Mouse (Mus musculus) heart, embryonic 10.5 days (tissue): Measurements from ENCODE around the gene Rai14. TPM values are rescaled to one million over a fixed set of nuclear protein-coding genes. Genes with fewer than 3 reads are reported as not detected.

Experiments used
- DNase-seq: peaks from one replicate; pipeline ENCODE4 v3.0.0-alpha.2; 2017; ENCODE audit warnings: low spot score
- H3K27ac ChIP-seq: fragments of 300-500 bp; sonication (generic); 2 replicates; pipeline ENCODE4 v1.5.1; 2016; ENCODE audit warnings: mild to moderate bottlenecking
- H3K27me3 ChIP-seq: fragments of 300-500 bp; sonication (generic); 2 replicates; pipeline ENCODE4 v1.6.1; 2016; ENCODE audit warnings: mild to moderate bottlenecking; ENCODE audit not compliant: poor library complexity, insufficient read depth, severe bottlenecking
- H3K36me3 ChIP-seq: fragments of 300-500 bp; sonication (generic); 2 replicates; pipeline ENCODE4 v1.6.1; 2016; ENCODE audit warnings: mild to moderate bottlenecking, moderate library complexity
- H3K4me1 ChIP-seq: fragments of 300-500 bp; sonication (generic); 2 replicates; pipeline ENCODE4 v1.6.1; 2016; ENCODE audit warnings: mild to moderate bottlenecking
- H3K4me3 ChIP-seq: fragments of 300-500 bp; sonication (generic); 2 replicates; pipeline ENCODE4 v1.5.1; 2016; ENCODE audit warnings: mild to moderate bottlenecking, moderate library complexity
- H3K9me3 ChIP-seq: fragments of 300-500 bp; sonication (generic); 2 replicates; pipeline ENCODE4 v1.6.1; 2016; ENCODE audit warnings: mild to moderate bottlenecking, moderate library complexity
- WGBS: fragments of 180-500 bp; shearing (Covaris S2); methylation state at CpG from one replicate; pipeline ENCODE4 v1.1.7; 2016; 5-methylcytosine and 5-hydroxymethylcytosine counted together
- polyA plus RNA-seq: library from polyadenylated mRNA; unstranded; fragments of >200 nt; fragmentation: Nextera tagmentation; extraction: Ambion mirVana; gene quantifications from 2 replicates; pipeline ENCODE4 v1.2.1, GENCODE M21; 2016

Gene Rai14
- polyA plus RNA-seq, 1 experiment from 2014 or later: 34.4 TPM

- DNase-seq: no peak
- no peak overlapping the region for H3K27ac ChIP-seq
- H3K4me1 ChIP-seq: peaks cover 18% of the 10 kb centered on the region
- H3K4me3 ChIP-seq: no peak overlapping the region
- peaks cover 9% of the 10 kb centered on the region; the same call in 1 of the 2 replicates for H3K27me3 ChIP-seq
- H3K9me3 ChIP-seq: 0 out of 2 replicates have a peak, but pooled peaks cover 3% of the 10 kb centered on the region
- H3K36me3 ChIP-seq: peaks cover 3% of the 10 kb centered on the region; the same call in 1 of the 2 replicates
- 69% methylated on average over 3 of the region's 3 CpGs for WGBS
Measured at GRCm38 (mm10) chr15:10719511-10719910, 5.1 kb upstream of the Rai14 start.

GRCm38 (mm10) chr15:10718763-10719162 lies 4.3 kb upstream of the Rai14 start:
- Histone ChIP-seq H3K27me3 (peaks cover 9% of the 10 kb centered on the region; the same call in 1 of the 2 replicates), H3K4me1 (peaks cover 16% of the 10 kb centered on the region), H3K4me3 (no peak overlapping the region), H3K9me3 (0 out of 2 replicates have a peak, but pooled peaks cover 3% of the 10 kb centered on the region), H3K36me3 (peaks cover 3% of the 10 kb centered on the region; the same call in 1 of the 2 replicates), H3K27ac (no peak overlapping the region)
- WGBS: 87% methylated on average over 10 of the region's 10 CpGs
- no peak for DNase-seq

- peaks cover 18% of the 10 kb centered on the region; the same call in 1 of the 2 replicates for H3K27me3 ChIP-seq
- H3K27ac ChIP-seq: no peak overlapping the region
- no peak for DNase-seq
- H3K9me3 ChIP-seq: 0 out of 2 replicates have a peak, but pooled peaks cover 3% of the 10 kb centered on the region
- 95% methylated on average over 1 of the region's 1 CpGs for WGBS
- no peak overlapping the region for H3K4me3 ChIP-seq
- peaks cover 3% of the 10 kb centered on the region; the same call in 1 of the 2 replicates for H3K36me3 ChIP-seq
- peaks cover 12% of the 10 kb centered on the region; the same call in 1 of the 2 replicates for H3K4me1 ChIP-seq
Measured at GRCm38 (mm10) chr15:10717284-10717683, 2.9 kb upstream of the Rai14 start.

- no peak for DNase-seq
- Histone ChIP-seq H3K27me3 (peaks cover 27% of the 10 kb centered on the region; the same call in 1 of the 2 replicates), H3K36me3 (peaks cover 3% of the 10 kb centered on the region; the same call in 1 of the 2 replicates), H3K27ac (no peak overlapping the region), H3K4me1 (peaks cover 12% of the 10 kb centered on the region; the same call in 1 of the 2 replicates), H3K9me3 (0 out of 2 replicates have a peak, but pooled peaks cover 3% of the 10 kb centered on the region), H3K4me3 (no peak overlapping the region)
- WGBS: 23% methylated on average over 5 of the region's 5 CpGs
Measured at GRCm38 (mm10) chr15:10715966-10716365, 1.5 kb upstream of the Rai14 start.

GRCm38 (mm10) chr15:10715139-10715505 lies 698 bp upstream of the Rai14 start:
- peak overlapping the region; percentile 89 for H3K27ac ChIP-seq
- peaks cover 12% of the 10 kb centered on the region; the same call in 1 of the 2 replicates for H3K4me1 ChIP-seq
- H3K27me3 ChIP-seq: peaks cover 29% of the 10 kb centered on the region; the same call in 1 of the 2 replicates
- peak overlapping the region; percentile 74 for H3K4me3 ChIP-seq
- under 1% methylated on average over 10 of the region's 10 CpGs for WGBS
- H3K36me3 ChIP-seq: peaks cover 3% of the 10 kb centered on the region; the same call in 1 of the 2 replicates
- H3K9me3 ChIP-seq: 0 out of 2 replicates have a peak, but pooled peaks cover 3% of the 10 kb centered on the region
- no peak for DNase-seq

GRCm38 (mm10) chr15:10713626-10714316 lies 653 bp downstream of the Rai14 start:
- Histone ChIP-seq H3K27ac (peak overlapping the region; percentile 89), H3K9me3 (0 out of 2 replicates have a peak, but pooled peaks cover 3% of the 10 kb centered on the region), H3K27me3 (peaks cover 29% of the 10 kb centered on the region; the same call in 1 of the 2 replicates), H3K4me1 (peaks cover 12% of the 10 kb centered on the region; the same call in 1 of the 2 replicates), H3K36me3 (peaks cover 6% of the 10 kb centered on the region), H3K4me3 (peak overlapping the region; percentile 74)
- no peak for DNase-seq
- WGBS: under 1% methylated on average over 35 of the region's 35 CpGs

- 0 out of 2 replicates have a peak, but pooled peaks cover 3% of the 10 kb centered on the region for H3K9me3 ChIP-seq
- peaks cover 12% of the 10 kb centered on the region; the same call in 1 of the 2 replicates for H3K4me1 ChIP-seq
- DNase-seq: no peak
- H3K36me3 ChIP-seq: peaks cover 11% of the 10 kb centered on the region
- WGBS: 14% methylated on average over 13 of the region's 13 CpGs
- H3K4me3 ChIP-seq: peak overlapping the region; percentile 74
- peak overlapping the region; percentile 89 for H3K27ac ChIP-seq
- H3K27me3 ChIP-seq: peaks cover 29% of the 10 kb centered on the region; the same call in 1 of the 2 replicates
Measured at GRCm38 (mm10) chr15:10713181-10713625, 1.2 kb downstream of the Rai14 start.

- Histone ChIP-seq H3K27ac (no peak overlapping the region), H3K4me3 (peak overlapping the region; percentile 74; the same call in 1 of the 2 replicates)
Measured at GRCm38 (mm10) chr15:10712288-10712687, 2.1 kb downstream of the Rai14 start.

GRCm38 (mm10) chr15:10711231-10711630 lies 3.2 kb downstream of the Rai14 start:
- Histone ChIP-seq H3K27me3 (peaks cover 27% of the 10 kb centered on the region; the same call in 1 of the 2 replicates), H3K4me1 (peaks cover 12% of the 10 kb centered on the region; the same call in 1 of the 2 replicates), H3K4me3 (no peak overlapping the region), H3K9me3 (no peaks in the 10 kb centered on the region), H3K27ac (no peak overlapping the region), H3K36me3 (peaks cover 15% of the 10 kb centered on the region)
- DNase-seq: no peak
- 68% methylated on average over 6 of the region's 6 CpGs for WGBS

More at GRCm38 (mm10) chr15:10712288-10712687, 2.1 kb downstream of the Rai14 start:
- DNase-seq: no peak
- WGBS: 69% methylated on average over 3 of the region's 3 CpGs
- 0 out of 2 replicates have a peak, but pooled peaks cover 3% of the 10 kb centered on the region for H3K9me3 ChIP-seq
- peaks cover 15% of the 10 kb centered on the region for H3K36me3 ChIP-seq
- peaks cover 12% of the 10 kb centered on the region; the same call in 1 of the 2 replicates for H3K4me1 ChIP-seq
- peaks cover 29% of the 10 kb centered on the region; the same call in 1 of the 2 replicates for H3K27me3 ChIP-seq

- H3K4me3 ChIP-seq: no peak overlapping the region
- 86% methylated on average over 10 of the region's 10 CpGs for WGBS
- peaks cover 20% of the 10 kb centered on the region; the same call in 1 of the 2 replicates for H3K27me3 ChIP-seq
- no peak overlapping the region for H3K27ac ChIP-seq
- H3K9me3 ChIP-seq: no peaks in the 10 kb centered on the region
- H3K36me3 ChIP-seq: peaks cover 15% of the 10 kb centered on the region
- no peak for DNase-seq
- peaks cover 11% of the 10 kb centered on the region; the same call in 1 of the 2 replicates for H3K4me1 ChIP-seq
Measured at GRCm38 (mm10) chr15:10708591-10709272, 5.7 kb downstream of the Rai14 start.

- Histone ChIP-seq H3K9me3 (no peaks in the 10 kb centered on the region), H3K4me3 (no peak overlapping the region), H3K4me1 (peaks cover 5% of the 10 kb centered on the region; the same call in 1 of the 2 replicates), H3K27me3 (peaks cover 9% of the 10 kb centered on the region; the same call in 1 of the 2 replicates), H3K27ac (no peak overlapping the region), H3K36me3 (peaks cover 15% of the 10 kb centered on the region)
- WGBS: 91% methylated on average over 6 of the region's 6 CpGs
- DNase-seq: no peak
Measured at GRCm38 (mm10) chr15:10707109-10707508, 7.3 kb downstream of the Rai14 start.

GRCm38 (mm10) chr15:10706414-10706813 lies 8.0 kb downstream of the Rai14 start:
- H3K36me3 ChIP-seq: peaks cover 15% of the 10 kb centered on the region
- peaks cover 9% of the 10 kb centered on the region; the same call in 1 of the 2 replicates for H3K4me1 ChIP-seq
- H3K27me3 ChIP-seq: peaks cover 4% of the 10 kb centered on the region; the same call in 1 of the 2 replicates
- no peak overlapping the region for H3K27ac ChIP-seq
- H3K4me3 ChIP-seq: no peak overlapping the region
- DNase-seq: no peak
- whole genome bisulfite sequencing: 69% methylated on average over 8 of the region's 8 CpGs
- no peaks in the 10 kb centered on the region for H3K9me3 ChIP-seq
